Mouse (Mus musculus): Measurements from ENCODE around the gene Myh6.
"Not testable (repeated sequence)": the region's sequence is repeated elsewhere in the genome, so short reads cannot be mapped to it uniquely, and the experiment has no call there.

The Myh6 gene

DNA sequence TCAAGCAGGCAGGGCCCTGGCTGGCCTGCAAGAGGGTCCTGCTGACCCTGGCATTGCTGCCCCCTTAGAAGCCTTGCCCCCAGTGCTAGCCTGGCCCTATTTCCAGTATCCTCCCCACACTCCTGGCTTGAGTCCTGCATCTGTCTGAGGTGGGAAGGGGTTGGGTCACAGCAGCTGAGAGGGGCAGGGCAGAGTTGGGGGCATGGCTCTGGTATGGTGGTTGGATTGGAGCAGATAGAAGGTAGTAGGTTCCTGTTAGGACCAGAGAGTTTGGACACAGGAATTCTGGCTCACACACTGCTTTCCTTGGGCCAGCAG is 28.1 kb upstream of the Myh6 start:
- no peak for DNase-seq (ENCODE audit: extremely low spot score, low spot score)

DNA sequence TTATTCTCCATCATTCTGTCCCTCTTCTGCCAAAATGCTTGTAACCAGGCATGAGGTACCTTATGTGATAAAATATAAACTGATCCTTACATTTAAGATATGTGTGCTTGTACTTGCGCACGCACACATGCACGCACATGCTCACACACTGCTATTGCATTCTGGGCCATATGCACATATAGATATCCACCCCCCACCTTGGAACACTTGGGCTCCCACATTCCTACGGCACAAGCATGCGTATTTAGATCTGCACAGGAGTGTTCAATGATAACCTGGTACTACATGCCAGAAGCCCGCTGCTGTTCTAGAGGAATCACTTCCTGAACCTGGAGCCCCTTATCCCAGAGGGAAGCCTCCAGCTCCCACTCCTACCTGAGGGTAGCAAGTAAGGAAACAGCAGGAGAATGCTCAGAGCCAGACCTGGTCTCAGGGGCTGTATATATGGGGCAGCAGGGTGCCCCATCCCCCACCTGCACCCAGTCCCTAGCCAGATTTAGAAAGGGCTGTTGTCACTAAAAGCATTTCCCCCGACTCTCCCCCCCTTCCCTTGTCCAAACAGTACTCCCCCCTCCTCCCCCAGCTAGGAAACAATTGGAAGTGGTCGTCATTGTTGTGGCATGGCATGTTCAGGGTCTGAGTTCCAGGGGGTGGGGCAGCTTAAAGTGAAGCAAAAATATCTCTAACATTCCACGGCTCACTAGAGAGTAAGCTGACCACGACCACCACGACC is 27.6 kb upstream of the Myh6 start, which contains the start of gene Myh7:
Gene Myh7, minus strand, starts transcription at position 491 of the 733 bp plus-strand sequence.
- DNase-seq (ENCODE audit: extremely low spot score, low spot score), result no peak

DNA sequence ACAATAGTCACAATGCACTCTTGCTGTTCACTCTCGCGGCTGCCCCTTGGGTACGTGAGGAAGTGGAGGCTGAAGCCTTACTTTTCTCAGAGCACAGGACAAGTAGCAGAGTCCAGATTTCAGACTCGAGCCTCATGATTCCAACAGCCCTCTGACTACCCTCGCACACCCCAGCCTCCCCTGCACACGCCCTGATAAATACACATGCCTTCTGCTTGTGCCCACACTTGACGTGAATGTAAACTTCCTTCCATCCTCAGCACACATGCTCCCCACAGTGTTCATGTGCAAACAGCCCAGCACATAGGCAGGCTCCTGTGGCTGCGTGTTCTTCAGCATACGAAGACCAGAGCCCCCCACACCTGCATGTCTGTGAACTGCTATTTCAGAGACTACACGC is 26.9 kb upstream of the Myh6 start:
- no peak for DNase-seq (ENCODE audit: extremely low spot score, low spot score)

DNA sequence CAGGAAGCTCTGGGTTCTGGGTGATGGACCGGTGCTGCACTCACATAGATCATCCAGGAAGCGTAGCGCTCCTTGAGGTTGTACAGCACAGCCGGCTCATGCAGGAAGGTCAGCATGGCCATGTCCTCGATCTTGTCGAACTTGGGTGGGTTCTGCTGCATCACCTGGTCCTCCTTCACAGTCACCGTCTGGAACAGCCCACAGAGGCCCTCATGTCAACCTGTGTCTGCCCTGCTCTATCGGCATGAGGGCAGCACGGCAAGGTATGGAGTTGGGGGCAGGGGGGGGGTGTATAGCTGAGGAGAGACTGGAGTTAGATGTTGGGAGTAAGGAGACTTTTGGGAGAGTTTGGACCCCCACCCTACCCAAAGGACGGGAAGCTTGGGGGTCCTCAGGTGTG is 25.5 kb upstream of the Myh6 start:
- DNase-seq (ENCODE audit: extremely low spot score, low spot score), result no peak

DNA sequence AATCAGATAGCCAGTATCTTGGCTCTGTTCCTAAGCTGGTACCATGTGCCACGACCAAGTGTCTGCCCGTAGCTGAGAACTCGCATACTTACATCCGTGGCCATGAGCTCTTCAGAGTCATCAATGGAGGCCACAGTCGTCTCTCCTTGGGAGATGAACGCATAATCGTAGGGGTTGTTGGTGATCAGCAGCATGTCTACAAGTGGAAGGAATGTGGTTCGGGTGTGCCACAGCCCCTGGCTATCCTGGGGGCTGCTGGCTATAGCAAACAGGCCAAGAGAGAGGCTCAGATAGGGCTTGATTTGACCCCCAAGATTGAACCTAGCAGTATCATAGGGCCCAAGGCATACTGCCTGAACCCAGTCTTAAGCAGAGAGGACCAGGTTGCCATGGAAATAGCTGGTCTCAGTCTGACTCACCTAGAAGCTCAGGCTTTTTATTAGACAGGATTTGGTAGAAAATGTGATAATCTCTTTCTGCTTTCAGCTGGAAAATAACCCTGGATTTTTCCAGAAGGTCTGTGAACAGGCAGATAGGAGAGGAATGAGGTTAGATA is 23.2 kb upstream of the Myh6 start:
- no peak for DNase-seq (ENCODE audit: extremely low spot score, low spot score)

DNA sequence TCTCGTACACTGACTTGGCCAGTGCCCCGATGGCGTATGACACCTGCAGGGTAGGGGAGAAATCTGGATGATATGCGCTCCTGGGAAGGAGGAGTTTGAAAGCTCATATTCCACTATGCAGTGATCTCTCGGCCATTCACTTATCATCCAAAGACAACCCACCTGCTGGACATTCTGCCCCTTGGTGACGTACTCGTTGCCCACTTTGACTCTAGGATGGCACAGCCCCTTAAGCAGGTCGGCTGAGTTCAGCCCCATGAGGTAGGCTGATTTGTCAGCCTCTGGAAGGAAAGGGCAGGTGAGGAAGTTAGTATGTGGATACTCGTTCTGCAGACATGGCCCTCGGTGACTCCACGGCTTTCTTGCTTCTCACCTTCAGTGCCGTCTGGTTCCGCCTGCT is 22.2 kb upstream of the Myh6 start:
- DNase-seq (ENCODE audit: extremely low spot score, low spot score), result no peak

DNA sequence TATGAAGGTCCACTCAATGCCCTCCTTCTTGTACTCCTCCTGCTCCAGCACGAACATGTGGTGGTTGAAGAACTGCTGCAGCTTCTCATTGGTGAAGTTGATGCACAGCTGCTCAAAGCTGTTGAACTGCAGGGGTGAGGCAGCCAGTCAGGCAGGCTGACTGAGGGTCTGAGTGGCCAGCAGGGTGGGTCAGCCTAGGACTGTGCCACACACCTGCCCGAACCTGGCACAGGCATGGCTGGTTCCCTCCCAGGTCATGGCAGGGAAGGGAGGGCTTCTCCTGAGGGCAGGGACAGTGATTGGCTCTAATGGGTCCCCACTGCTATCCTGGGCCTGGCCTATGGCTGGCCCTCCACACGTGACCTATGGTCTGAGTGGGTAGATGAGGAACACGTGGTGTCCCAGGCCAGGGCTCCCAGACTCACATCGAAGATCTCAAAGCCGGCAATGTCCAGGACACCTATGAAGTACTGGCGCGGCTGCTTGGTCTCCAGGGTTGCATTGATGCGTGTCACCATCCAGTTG is 21.7 kb upstream of the Myh6 start:
- DNase-seq (ENCODE audit: extremely low spot score, low spot score), result not testable (repeated sequence)

DNA sequence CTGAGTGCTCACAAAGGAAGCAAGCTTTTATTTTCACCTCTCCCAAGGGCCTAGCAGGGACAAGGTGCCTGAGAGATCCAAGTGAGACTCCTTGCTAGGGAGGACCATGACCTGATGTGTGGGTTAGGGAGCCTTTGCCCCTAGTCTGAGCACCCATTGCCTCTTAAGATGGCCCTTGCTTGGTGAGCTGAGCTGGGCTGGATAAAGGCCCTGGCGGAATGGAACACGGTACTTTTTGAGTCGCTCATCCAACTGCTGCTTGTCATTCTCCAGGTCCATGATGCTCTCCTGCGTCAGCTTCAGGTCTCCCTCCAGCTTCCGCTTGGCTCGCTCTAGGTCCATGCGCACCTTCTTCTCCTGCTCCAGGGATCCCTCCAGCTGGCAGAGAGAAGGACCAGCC is 15.2 kb upstream of the Myh6 start:
- no peak for DNase-seq (ENCODE audit: extremely low spot score, low spot score)

DNA sequence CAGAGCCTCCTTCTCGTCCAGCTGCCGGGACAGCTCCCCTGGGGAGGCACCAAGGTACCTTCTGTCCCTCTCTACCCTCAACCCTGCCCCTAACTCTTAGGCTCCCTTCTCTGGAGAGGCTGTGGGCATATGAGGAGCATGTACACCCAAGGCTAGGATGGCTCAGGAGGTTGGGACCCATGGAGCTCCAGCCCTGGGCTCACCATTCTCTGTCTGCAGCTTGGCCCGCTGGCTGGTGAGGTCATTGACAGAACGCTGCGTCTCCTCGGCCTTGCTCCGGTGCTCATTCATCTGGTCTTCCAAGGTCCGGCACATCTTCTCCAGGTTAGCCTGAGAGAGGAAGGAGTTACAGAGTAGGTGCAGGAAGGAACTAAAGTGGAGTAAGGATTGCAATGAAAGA is 11.9 kb upstream of the Myh6 start:
- DNase-seq (ENCODE audit: extremely low spot score, low spot score), result no peak

- DNase-seq (ENCODE audit: extremely low spot score, low spot score), result no peak
Measured at GRCm38 (mm10) chr14:54976633-54977032, 9.9 kb upstream of the Myh6 start, which contains the start of gene Gm17428. TSS of gene Gm17428 (plus strand) at chr14:54976933.

GRCm38 (mm10) chr14:54974068-54974791 is 7.5 kb upstream of the Myh6 start:
- no peak for DNase-seq (ENCODE audit: extremely low spot score, low spot score)

GRCm38 (mm10) chr14:54972786-54973185 is 6.1 kb upstream of the Myh6 start:
- DNase-seq (ENCODE audit: extremely low spot score, low spot score), result not testable (repeated sequence)

- DNase-seq (ENCODE audit: extremely low spot score, low spot score), result no peak
Measured at GRCm38 (mm10) chr14:54968344-54968743, 1.6 kb upstream of the Myh6 start.

- no peak for DNase-seq (ENCODE audit: extremely low spot score, low spot score)
Measured at GRCm38 (mm10) chr14:54967874-54968273, 1.1 kb upstream of the Myh6 start.

DNA sequence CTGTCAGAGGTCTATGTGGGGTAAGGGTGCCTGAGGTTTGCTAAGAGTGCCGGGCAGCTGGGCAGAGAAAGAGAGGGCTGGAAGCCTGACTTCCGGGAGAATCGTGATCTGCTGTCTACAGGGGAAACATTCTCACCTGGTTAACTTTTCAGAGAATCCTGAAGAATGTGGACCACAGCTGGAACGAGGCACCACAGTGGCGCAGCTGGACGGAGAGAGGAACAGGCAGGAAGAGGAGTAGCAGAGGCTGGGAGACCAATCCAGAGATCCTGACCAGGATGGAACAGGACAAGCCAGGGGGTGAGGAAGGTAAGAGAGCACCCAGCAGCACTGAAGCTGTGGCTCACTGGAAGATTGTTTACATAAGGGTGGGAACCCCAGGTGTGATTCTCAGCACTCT is 1.1 kb downstream of the Myh6 start:
- no peak for DNase-seq (ENCODE audit: extremely low spot score, low spot score)

DNA sequence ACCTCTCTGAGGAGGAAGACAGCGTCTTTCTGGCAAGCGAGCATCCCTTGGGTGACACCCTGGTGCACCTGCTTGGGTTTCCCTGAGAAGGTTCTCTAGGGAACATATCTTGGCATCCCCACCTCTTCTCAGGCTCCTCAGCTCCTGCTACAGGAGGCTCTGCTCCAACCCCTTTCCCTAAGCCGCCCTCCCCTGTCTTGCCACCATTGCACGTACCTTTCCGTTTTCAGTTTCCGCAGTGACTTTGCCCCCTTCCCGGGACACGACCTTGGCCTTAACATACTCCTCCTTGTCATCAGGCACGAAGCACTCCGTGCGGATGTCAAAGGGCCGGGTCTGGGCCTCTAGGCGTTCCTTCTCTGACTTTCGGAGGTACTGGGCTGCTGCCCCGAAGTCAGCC is 1.7 kb downstream of the Myh6 start:
- DNase-seq (ENCODE audit: extremely low spot score, low spot score), result no peak

GRCm38 (mm10) chr14:54963727-54964126 is 3.0 kb downstream of the Myh6 start:
- no peak for DNase-seq (ENCODE audit: extremely low spot score, low spot score)

DNA sequence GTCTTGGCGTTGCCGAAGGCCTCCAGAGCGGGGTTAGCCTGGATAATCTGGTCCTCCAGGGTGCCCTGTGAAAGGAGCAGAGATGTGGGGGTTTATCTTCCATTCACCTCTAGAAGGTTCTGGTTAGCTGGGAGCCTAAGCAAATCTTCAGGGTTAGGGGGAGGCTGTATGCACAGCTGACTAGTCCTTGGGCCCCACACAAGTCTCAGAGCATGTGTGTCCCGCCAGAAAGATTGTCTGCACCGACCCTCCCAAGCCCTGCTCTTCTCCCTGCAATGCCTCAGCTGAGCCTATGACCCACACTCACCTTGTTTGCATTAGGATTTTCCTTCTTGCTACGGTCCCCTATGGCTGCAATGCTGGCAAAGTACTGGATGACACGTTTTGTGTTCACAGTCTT is 4.0 kb downstream of the Myh6 start:
- DNase-seq (ENCODE audit: extremely low spot score, low spot score), result no peak

- DNase-seq (ENCODE audit: extremely low spot score, low spot score), result no peak
Measured at GRCm38 (mm10) chr14:54961487-54961886, 5.2 kb downstream of the Myh6 start.

DNA sequence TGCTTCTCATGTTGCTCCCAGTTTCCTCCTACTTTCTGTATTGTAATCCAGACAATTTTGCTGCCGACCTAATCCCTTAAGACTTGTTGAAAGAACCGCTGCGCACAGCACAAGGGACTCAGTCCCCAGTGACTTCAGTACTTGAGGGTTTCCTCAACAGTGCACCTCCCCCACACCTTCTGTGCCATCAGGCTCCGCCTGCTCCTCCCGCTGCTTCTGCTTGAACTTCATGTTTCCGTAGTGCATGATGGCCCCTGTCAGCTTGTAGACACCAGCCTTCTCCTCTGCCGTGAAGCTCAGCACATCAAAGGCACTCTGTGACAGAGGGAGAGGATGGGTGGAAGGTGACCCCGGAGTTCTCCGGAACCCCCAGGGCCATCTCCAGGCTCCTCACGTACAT is 6.0 kb downstream of the Myh6 start:
- DNase-seq (ENCODE audit: extremely low spot score, low spot score), result no peak

DNA sequence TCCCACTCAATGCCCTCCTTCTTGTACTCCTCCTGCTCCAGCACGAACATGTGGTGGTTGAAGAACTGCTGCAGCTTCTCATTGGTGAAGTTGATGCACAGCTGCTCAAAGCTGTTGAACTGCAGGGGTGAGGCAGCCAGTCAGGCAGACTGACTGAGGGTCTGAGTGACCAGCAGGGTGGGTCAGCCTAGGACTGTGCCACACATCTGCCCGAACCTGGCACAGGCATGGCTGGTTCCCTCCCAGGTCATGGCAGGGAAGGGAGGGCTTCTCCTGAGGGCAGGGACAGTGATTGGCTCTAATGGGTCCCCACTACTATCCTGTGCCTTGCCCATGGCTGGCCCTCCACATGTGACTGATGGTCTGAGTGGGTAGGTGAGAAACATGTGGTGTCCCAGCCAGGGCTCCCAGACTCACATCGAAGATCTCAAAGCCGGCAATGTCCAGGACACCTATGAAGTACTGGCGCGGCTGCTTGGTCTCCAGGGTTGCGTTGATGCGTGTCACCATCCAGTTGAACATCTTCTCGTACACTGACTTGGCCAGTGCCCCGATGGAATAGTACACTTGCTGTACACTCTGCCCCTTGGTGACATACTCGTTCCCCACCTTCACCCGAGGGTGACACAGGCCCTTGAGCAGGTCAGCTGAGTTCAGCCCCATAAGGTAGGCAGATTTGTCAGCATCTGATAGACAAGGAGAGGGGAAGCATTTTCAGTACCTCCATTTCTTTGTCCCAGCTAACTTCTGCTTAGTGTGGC is 6.7 kb downstream of the Myh6 start:
- not testable (repeated sequence) for DNase-seq (ENCODE audit: extremely low spot score, low spot score)

- no peak for DNase-seq (ENCODE audit: extremely low spot score, low spot score)
Measured at GRCm38 (mm10) chr14:54959197-54959596, 7.5 kb downstream of the Myh6 start.

Data from neural tube, embryonic 10.5 days (tissue).